ENCODE assay signal across 24 mouse cellular contexts in the genomic region with DNA sequence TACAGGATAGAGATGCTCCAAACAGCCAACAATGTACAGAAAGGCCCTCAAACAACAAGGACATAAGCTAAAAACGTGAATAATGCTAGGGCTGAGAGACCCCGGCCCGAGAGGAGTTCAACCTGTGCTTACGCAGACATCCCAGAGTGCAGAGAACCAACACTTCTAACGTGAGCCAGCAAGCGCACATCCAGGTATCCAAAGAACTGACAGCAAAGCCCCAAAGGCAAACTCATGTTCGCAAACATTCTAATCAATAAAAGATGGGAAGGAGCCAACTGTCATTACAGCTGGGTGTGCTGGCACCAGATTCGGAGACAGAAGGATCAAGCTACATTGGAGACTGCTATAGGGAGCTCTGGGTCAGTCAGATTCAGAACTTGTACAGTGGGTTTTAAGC. TPM values are rescaled to one million over a fixed set of nuclear protein-coding genes. Genes with fewer than 3 reads are reported as not detected.
DNase-seq lines count a peak whose midpoint lies in the region; ATAC-seq and TF ChIP-seq lines count a peak whose summit lies in the region.
"Had no signal": no experiment of that assay in that cellular context is flagged by ENCODE, and none has a peak within 500 bp of the region (broad histone marks: within the 10 kb centered on the region; RNA-seq: fewer than 3 reads in every experiment).

No protein-coding gene starts in this region.

- no peak overlapping the region for H3K9ac ChIP-seq in heart, adult 2 months (ENCODE audit: low read depth, low read length)
- no peak overlapping the region for H3K9ac ChIP-seq in liver, adult 2 months (ENCODE audit: low read depth, low read length)
- no peak overlapping the region for H3K9ac ChIP-seq in midbrain, embryonic 11.5 days (ENCODE audit: low read length)
- H3K9ac ChIP-seq in midbrain, embryonic 13.5 days (replicated peaks), result no peak overlapping the region
- H3K9ac ChIP-seq: embryonic facial prominence, embryonic 12.5 days; forebrain, embryonic 13.5 days; forebrain, embryonic 15.5 days had no signal

- TF ChIP-seq EP300 in heart, adult 2 months (IDR thresholded peaks at IDR 0.05; ENCODE audit: insufficient read depth, low read depth, low read length), result no peak

- TF ChIP-seq POLR2A in heart, adult 2 months (IDR thresholded peaks at IDR 0.05; ENCODE audit: insufficient read depth, low read depth, low read length), result no peak
- TF ChIP-seq POLR2A in liver, adult 2 months (IDR thresholded peaks at IDR 0.05; ENCODE audit: extremely low read depth, insufficient read depth, low read length), result no peak

- H3K9me3 ChIP-seq in heart, embryonic 10.5 days, result no peaks in the 10 kb centered on the region
- H3K9me3 ChIP-seq in midbrain, embryonic 11.5 days (ENCODE audit: control insufficient read depth, low read length), result no peaks in the 10 kb centered on the region
- no peaks in the 10 kb centered on the region for H3K9me3 ChIP-seq in midbrain, embryonic 13.5 days
- H3K9me3 ChIP-seq: embryonic facial prominence, embryonic 10.5 days; embryonic facial prominence, embryonic 12.5 days; forebrain, embryonic 13.5 days; forebrain, embryonic 15.5 days; G1E had no signal

- peak; percentile 39 for DNase-seq in heart, embryonic 10.5 days (ENCODE audit: low spot score)
- DNase-seq in heart, adult 2 months, result no peak
- DNase-seq in liver, adult 2 months (ENCODE audit: extremely low read depth, low read depth, low spot score), result peak; percentile 88
- DNase-seq in liver, result no peak
- DNase-seq in midbrain, embryonic 11.5 days (ENCODE audit: low spot score, missing footprints), result peak; percentile 56
- DNase-seq: adrenal gland, adult 8-10 months; adrenal gland, postnatal 14 days; adrenal gland, postnatal 36 days; B cell, adult 2 months; cerebellum, adult 11-12 months; cerebellum, adult 2 months; cerebellum, adult 9-10 months; cerebellum, postnatal 10 days; cerebellum, postnatal 25 days had no signal

- no peaks in the 10 kb centered on the region for H3K27me3 ChIP-seq in heart, embryonic 10.5 days (ENCODE audit: insufficient read depth, poor library complexity, severe bottlenecking)
- H3K27me3 ChIP-seq in heart, adult 2 months (ENCODE audit: control insufficient read depth, insufficient read depth, low read length), result no peaks in the 10 kb centered on the region
- H3K27me3 ChIP-seq in liver, adult 2 months (ENCODE audit: control insufficient read depth, insufficient read depth, low read length), result no peaks in the 10 kb centered on the region
- H3K27me3 ChIP-seq in midbrain, embryonic 11.5 days (ENCODE audit: control insufficient read depth, insufficient read depth, low read length), result no peaks in the 10 kb centered on the region
- no peaks in the 10 kb centered on the region for H3K27me3 ChIP-seq in midbrain, embryonic 13.5 days
- H3K27me3 ChIP-seq: CH12.LX; embryonic facial prominence, embryonic 12.5 days; forebrain, embryonic 13.5 days; forebrain, embryonic 15.5 days; Patski had no signal

- H3K4me2 ChIP-seq in midbrain, embryonic 11.5 days, result no peak overlapping the region
- H3K4me2 ChIP-seq in midbrain, embryonic 13.5 days (replicated peaks), result no peak overlapping the region
- H3K4me2 ChIP-seq: embryonic facial prominence, embryonic 12.5 days; forebrain, embryonic 13.5 days; forebrain, embryonic 15.5 days had no signal

- 91% methylated on average over 8 of the region's 8 CpGs for WGBS in heart, embryonic 10.5 days
- WGBS in heart, adult 2 months, result 93% methylated on average over 8 of the region's 8 CpGs
- WGBS in liver, adult 2 months, result 26% methylated on average over 8 of the region's 8 CpGs
- WGBS in midbrain, embryonic 11.5 days, result 91% methylated on average over 8 of the region's 8 CpGs
- 92% methylated on average over 8 of the region's 8 CpGs for WGBS in midbrain, embryonic 13.5 days

- no peak overlapping the region for H3K27ac ChIP-seq in heart, embryonic 10.5 days
- H3K27ac ChIP-seq in heart, adult 2 months, result no peak overlapping the region
- no peak overlapping the region for H3K27ac ChIP-seq in liver, adult 2 months (replicated peaks; ENCODE audit: insufficient read depth, low read depth, low read length)
- H3K27ac ChIP-seq in midbrain, embryonic 11.5 days (ENCODE audit: low read depth, low read length), result no peak overlapping the region
- no peak overlapping the region for H3K27ac ChIP-seq in midbrain, embryonic 13.5 days
- H3K27ac ChIP-seq: embryonic facial prominence, embryonic 10.5 days; embryonic facial prominence, embryonic 12.5 days; forebrain, embryonic 13.5 days; forebrain, embryonic 15.5 days had no signal

- TF ChIP-seq CTCF in heart, adult 2 months (IDR thresholded peaks at IDR 0.05), result no peak
- no peak for TF ChIP-seq CTCF in liver, adult 2 months (IDR thresholded peaks at IDR 0.05; ENCODE audit: low read depth, low read length)

- intact Hi-C loops in heart, adult 2 months (cut with DNase I), result no loop called here

- H3K4me3 ChIP-seq in heart, embryonic 10.5 days, result no peak overlapping the region
- H3K4me3 ChIP-seq in heart, adult 2 months, result no peak overlapping the region
- no peak overlapping the region for H3K4me3 ChIP-seq in liver, adult 2 months (ENCODE audit: insufficient read depth, low read depth, low read length)
- no peak overlapping the region for H3K4me3 ChIP-seq in midbrain, embryonic 11.5 days (ENCODE audit: low read depth, low read length)
- no peak overlapping the region for H3K4me3 ChIP-seq in midbrain, embryonic 13.5 days (replicated peaks)
- H3K4me3 ChIP-seq: embryonic facial prominence, embryonic 10.5 days; embryonic facial prominence, embryonic 12.5 days; forebrain, embryonic 13.5 days; forebrain, embryonic 15.5 days had no signal

- no peak for ATAC-seq in midbrain, embryonic 11.5 days (ENCODE audit: low FRiP score)
- no peak for ATAC-seq in midbrain, embryonic 13.5 days
- ATAC-seq: activated CD4-positive, CD25-positive, alpha-beta regulatory T cell, adult 4 months; CD4-positive, CD25-positive, alpha-beta regulatory T cell, adult 4 months; forebrain, embryonic 13.5 days; forebrain, embryonic 15.5 days; Patski had no signal

- no peaks in the 10 kb centered on the region for H3K79me2 ChIP-seq in heart, adult 2 months (replicated peaks; ENCODE audit: control insufficient read depth, insufficient read depth, low read length)
- H3K79me2 ChIP-seq in liver, adult 2 months (ENCODE audit: control insufficient read depth, insufficient read depth, low read length), result no peaks in the 10 kb centered on the region

- peaks cover 94% of the 10 kb centered on the region for H3K36me3 ChIP-seq in heart, embryonic 10.5 days
- H3K36me3 ChIP-seq in heart, adult 2 months (ENCODE audit: control insufficient read depth, insufficient read depth, low read length), result no peaks in the 10 kb centered on the region
- H3K36me3 ChIP-seq in liver, adult 2 months (ENCODE audit: control insufficient read depth, insufficient read depth, low read length), result no peaks in the 10 kb centered on the region
- H3K36me3 ChIP-seq in midbrain, embryonic 11.5 days (ENCODE audit: control insufficient read depth, insufficient read depth, low read length), result peaks cover 28% of the 10 kb centered on the region
- peaks cover 69% of the 10 kb centered on the region for H3K36me3 ChIP-seq in midbrain, embryonic 13.5 days

- H3K4me1 ChIP-seq in heart, embryonic 10.5 days, result no peaks in the 10 kb centered on the region
- H3K4me1 ChIP-seq in heart, adult 2 months (ENCODE audit: control insufficient read depth, insufficient read depth, low read length), result no peaks in the 10 kb centered on the region
- peaks cover 2% of the 10 kb centered on the region; the same call in 1 of the 2 replicates for H3K4me1 ChIP-seq in liver, adult 2 months (ENCODE audit: control insufficient read depth, insufficient read depth, low read length)
- no peaks in the 10 kb centered on the region for H3K4me1 ChIP-seq in midbrain, embryonic 11.5 days (ENCODE audit: control insufficient read depth, insufficient read depth, low read length)
- no peaks in the 10 kb centered on the region for H3K4me1 ChIP-seq in midbrain, embryonic 13.5 days (replicated peaks)
- H3K4me1 ChIP-seq: embryonic facial prominence, embryonic 10.5 days; embryonic facial prominence, embryonic 12.5 days; forebrain, embryonic 13.5 days; forebrain, embryonic 15.5 days had no signal

RNA-seq across cellular contexts. Expression of gene Dlgap5, which starts 15.5 kb away (rescaled TPM):
- 55.9 and 65.2 TPM in 2 replicates for polyA plus RNA-seq in heart, embryonic 10.5 days (2016; fragmentation: Nextera tagmentation; extraction: Ambion mirVana)
- total RNA-seq in heart, adult 2 months (2021), result under 1 TPM; 0.21 to 0.89 TPM
- polyA plus RNA-seq in heart, adult 2 months (2012; rRNA removed), result 0.06 and 0.32 TPM in 2 replicates
- 0.74 and 1.2 TPM in 2 replicates for total RNA-seq in liver, adult 2 months (2014; rRNA removed)
- polyA plus RNA-seq in liver, adult 2 months (2012; rRNA removed), result 0.04 TPM in 1 of 2 replicates, not detected in the other
- polyA plus RNA-seq in midbrain, embryonic 11.5 days (2014; fragmentation: Nextera tagmentation; extraction: Ambion mirVana), result 61.2 and 69.4 TPM in 2 replicates
- 20.1 and 21.1 TPM in 2 replicates for polyA plus RNA-seq in midbrain, embryonic 13.5 days (2015; fragmentation: Nextera tagmentation; extraction: Ambion mirVana)

RNA-seq across cellular contexts. Expression of gene Lgals3, which starts 35.2 kb away (rescaled TPM):
- polyA plus RNA-seq in heart, embryonic 10.5 days (2016; fragmentation: Nextera tagmentation; extraction: Ambion mirVana), result 1.4 and 2.2 TPM in 2 replicates
- total RNA-seq in heart, adult 2 months (2021), result 1 to 10 TPM; 3.2 to 5.8 TPM
- 12.6 and 19.0 TPM in 2 replicates for polyA plus RNA-seq in heart, adult 2 months (2012; rRNA removed)
- total RNA-seq in liver, adult 2 months (2014; rRNA removed), result 6.8 and 7.2 TPM in 2 replicates
- polyA plus RNA-seq in liver, adult 2 months (2012; rRNA removed), result 5.2 and 7.9 TPM in 2 replicates
- 0.33 and 0.81 TPM in 2 replicates for polyA plus RNA-seq in midbrain, embryonic 11.5 days (2014; fragmentation: Nextera tagmentation; extraction: Ambion mirVana)
- 0.54 and 1.2 TPM in 2 replicates for polyA plus RNA-seq in midbrain, embryonic 13.5 days (2015; fragmentation: Nextera tagmentation; extraction: Ambion mirVana)

RNA-seq across cellular contexts. Expression of gene Fbxo34, which starts 47.5 kb away (rescaled TPM):
- polyA plus RNA-seq in heart, embryonic 10.5 days (2016; fragmentation: Nextera tagmentation; extraction: Ambion mirVana), result 21.8 and 22.0 TPM in 2 replicates
- total RNA-seq in heart, adult 2 months (2021), result 10 to 100 TPM; 10.3 to 11.3 TPM
- 7.4 and 8.8 TPM in 2 replicates for polyA plus RNA-seq in heart, adult 2 months (2012; rRNA removed)
- 12.7 and 15.6 TPM in 2 replicates for total RNA-seq in liver, adult 2 months (2014; rRNA removed)
- polyA plus RNA-seq in liver, adult 2 months (2012; rRNA removed), result 7.3 and 9.7 TPM in 2 replicates
- 20.2 and 24.0 TPM in 2 replicates for polyA plus RNA-seq in midbrain, embryonic 11.5 days (2014; fragmentation: Nextera tagmentation; extraction: Ambion mirVana)
- 24.9 and 26.6 TPM in 2 replicates for polyA plus RNA-seq in midbrain, embryonic 13.5 days (2015; fragmentation: Nextera tagmentation; extraction: Ambion mirVana)

Comparison
In these comparisons a context has a peak if more than half of its experiments do, and no peak if none do; other contexts are left out.
1. DNase-seq: peak in heart, embryonic 10.5 days (single experiment), liver, adult 2 months (single experiment) and midbrain, embryonic 11.5 days (single experiment); none in heart, adult 2 months (0 of 2) and liver (single experiment).
2. RNA of gene Dlgap5, which starts 15.5 kb away (polyA plus RNA-seq): 55.9 to 65.2 TPM in heart, embryonic 10.5 days, 61.2 to 69.4 TPM in midbrain, embryonic 11.5 days and 20.1 to 21.1 TPM in midbrain, embryonic 13.5 days; 0.06 to 0.32 TPM in heart, adult 2 months and 0.04 TPM in liver, adult 2 months; every median in the first group is over 10 times any median in the second.